Mouse (Mus musculus) kidney, postnatal 25 days (tissue): ENCODE measurements around the gene Serpinb1c.
"Not testable (repeated sequence)": the region's sequence is repeated elsewhere in the genome, so short reads cannot be mapped to it uniquely, and the experiment has no call there.

Experiments
- DNase-seq, 2 experiments: peaks; one replicate each; pipeline ENCODE4 v3.0.0; 2021; ENCODE audit warnings: mixed read lengths in 2 of 2

Gene Serpinb1c

GRCm38 (mm10) chr13:32864529-32864928, 33.5 kb downstream of the Serpinb1c start:
- DNase-seq: not testable (repeated sequence)

GRCm38 (mm10) chr13:32863456-32863855, 34.6 kb downstream of the Serpinb1c start:
- no peak for DNase-seq

GRCm38 (mm10) chr13:32860821-32861220, 37.2 kb downstream of the Serpinb1c start:
- DNase-seq: no peak

GRCm38 (mm10) chr13:32853073-32853472, 44.9 kb downstream of the Serpinb1c start:
- no peak for DNase-seq

- DNase-seq: no peak
These were observed 45.5 kb downstream of the Serpinb1c start for GRCm38 (mm10) chr13:32852539-32852938.

- peak; percentile 59 to 70 for DNase-seq
These were observed 46.0 kb downstream of the Serpinb1c start for GRCm38 (mm10) chr13:32851967-32852366.

- peak; percentile 66 to 76 for DNase-seq
These were observed 47.2 kb downstream of the Serpinb1c start, which contains the start of gene Serpinb1a for GRCm38 (mm10) chr13:32850668-32851404. Gene Serpinb1a, minus strand, starts transcription at chr13:32851185.

- DNase-seq: no peak
These were observed 47.9 kb downstream of the Serpinb1c start for GRCm38 (mm10) chr13:32850156-32850555.

- DNase-seq: no peak
These were observed 48.4 kb downstream of the Serpinb1c start for GRCm38 (mm10) chr13:32849531-32850123.

- DNase-seq: peak; percentile 49 to 71
These were observed 48.9 kb downstream of the Serpinb1c start for GRCm38 (mm10) chr13:32849092-32849491.

- DNase-seq: no peak
These were observed 51.8 kb downstream of the Serpinb1c start for GRCm38 (mm10) chr13:32846221-32846620.

GRCm38 (mm10) chr13:32841349-32841748, 56.7 kb downstream of the Serpinb1c start:
- no peak for DNase-seq

- no peak for DNase-seq
These were observed 58.7 kb downstream of the Serpinb1c start for GRCm38 (mm10) chr13:32839314-32839713.

GRCm38 (mm10) chr13:32834513-32834912, 63.5 kb downstream of the Serpinb1c start:
- DNase-seq: no peak

GRCm38 (mm10) chr13:32833237-32833636, 64.8 kb downstream of the Serpinb1c start:
- DNase-seq: no peak

- no peak for DNase-seq
These were observed 65.2 kb downstream of the Serpinb1c start for GRCm38 (mm10) chr13:32832776-32833175.

GRCm38 (mm10) chr13:32831505-32832273, 66.3 kb downstream of the Serpinb1c start:
- no peak for DNase-seq
